Mouse (Mus musculus): ENCODE results near the gene Pde2a.

DNA sequence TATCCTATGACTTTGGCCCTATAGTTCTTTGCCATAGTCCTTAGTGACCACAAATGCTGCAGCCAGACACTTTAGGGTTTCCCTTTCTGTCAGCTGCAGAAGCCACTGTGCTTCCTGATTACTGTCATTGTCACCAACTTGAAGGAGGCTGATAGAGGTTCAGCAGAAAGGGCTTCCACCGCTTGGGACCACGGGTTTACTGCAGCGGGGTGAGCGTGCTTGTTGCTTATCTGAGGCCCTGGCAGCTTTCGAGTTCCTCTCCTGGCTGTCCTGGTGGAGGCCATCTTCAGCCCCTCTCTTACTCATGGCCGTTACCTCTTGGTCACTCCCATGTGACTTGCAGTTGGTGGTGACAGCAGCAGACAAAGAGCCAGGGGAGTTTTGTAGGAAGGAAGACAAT, 32.2 kb upstream of the Pde2a start:
- TF ChIP-seq ZMIZ1 (IDR thresholded peaks at IDR 0.05; ENCODE audit: low read depth, low read length) (no peak), CTCF (conservative IDR thresholded peaks at IDR 0.05 in 1 of 2, IDR thresholded peaks at IDR 0.05 in 1 of 2; ENCODE audit: low read depth in 2 of 2, low read length in 2 of 2) (no peak), NRF1 (IDR thresholded peaks at IDR 0.05; ENCODE audit: low read depth, low read length) (no peak), JUN (IDR thresholded peaks at IDR 0.05; ENCODE audit: insufficient read depth, low read depth, low read length) (no peak), MAFK (IDR thresholded peaks at IDR 0.05; ENCODE audit: insufficient replicate concordance, low read length) (no peak), ELF1 (IDR thresholded peaks at IDR 0.05; ENCODE audit: low read depth, low read length) (no peak), POLR2A (IDR thresholded peaks at IDR 0.05; ENCODE audit: low read depth, low read length) (no peak), TBP (conservative IDR thresholded peaks at IDR 0.05; ENCODE audit: low read depth, low read length) (no peak)

Data from CH12.LX (cell line).